Mouse (Mus musculus): ENCODE measurements around the gene Bend6.

Gene Bend6

DNA sequence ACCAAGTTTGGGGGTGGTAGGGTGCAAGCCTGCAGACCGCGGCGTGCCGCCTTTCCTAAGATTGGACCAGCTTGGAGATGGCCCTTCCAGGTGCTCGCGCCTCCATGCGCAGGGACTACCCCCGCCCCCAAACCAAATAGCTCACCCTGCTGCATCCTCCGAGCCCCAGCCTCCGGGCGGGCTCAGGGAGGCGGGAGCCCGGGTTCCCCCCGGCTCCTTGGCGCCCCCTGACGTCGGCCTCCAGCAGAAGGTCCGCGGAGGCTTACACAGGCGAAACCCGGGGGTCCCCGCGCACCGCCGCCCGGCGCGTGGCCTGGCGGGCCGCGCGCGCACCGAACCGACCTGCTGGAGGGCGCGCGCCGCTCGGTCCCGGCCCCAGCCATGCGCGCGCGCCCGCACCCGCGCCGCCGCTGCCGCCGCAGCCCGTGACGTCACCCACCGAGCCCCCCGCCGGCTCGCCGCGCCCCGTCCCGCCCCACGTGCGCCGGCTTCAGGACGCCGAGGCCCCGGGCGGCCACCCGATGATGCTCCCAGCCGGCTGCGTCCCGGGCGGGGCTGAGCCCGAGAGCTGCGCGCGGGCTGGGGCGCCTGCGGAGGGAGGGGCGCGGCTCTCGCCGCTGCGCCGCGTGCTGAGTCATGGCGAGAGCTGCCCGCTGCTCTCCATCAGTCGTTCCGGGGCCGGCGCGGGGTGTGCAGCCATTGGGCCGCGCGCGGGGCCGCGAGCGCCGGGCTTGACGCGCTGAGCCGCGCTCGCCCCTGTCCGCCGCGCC, at the start of gene Bend6:
Bend6 (minus strand) TSS at position 396 of the 770 bp plus-strand sequence.
- no peak for TF ChIP-seq GATA4 (IDR thresholded peaks at IDR 0.05; ENCODE audit: insufficient replicate concordance, low read length)

- no peak for TF ChIP-seq GATA4 (IDR thresholded peaks at IDR 0.05; ENCODE audit: insufficient replicate concordance, low read length)
Measured at GRCm38 (mm10) chr1:33955626-33956025, 48.0 kb upstream of the Bend6 start.

DNA sequence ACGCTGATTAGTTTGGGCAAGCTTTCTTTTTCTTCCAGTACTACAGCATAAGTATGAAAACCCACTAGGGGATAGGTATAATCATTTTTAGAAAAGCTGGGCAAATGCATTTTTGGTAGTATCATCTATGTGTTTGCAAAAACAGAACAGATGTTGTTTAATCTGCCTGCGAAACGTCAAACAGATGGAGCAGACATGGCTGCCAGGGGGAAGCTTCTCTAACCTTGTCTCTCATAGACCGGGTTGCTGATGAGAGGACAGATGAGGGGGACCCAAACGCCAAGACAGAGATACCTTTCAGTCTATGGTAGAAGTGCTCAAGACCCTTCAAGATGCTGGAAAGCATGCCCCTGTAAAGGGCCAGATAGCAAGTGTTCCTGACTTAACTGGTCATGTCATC, 40.9 kb upstream of the Bend6 start:
- no peak for TF ChIP-seq GATA4 (IDR thresholded peaks at IDR 0.05; ENCODE audit: insufficient replicate concordance, low read length)

- TF ChIP-seq GATA4 (IDR thresholded peaks at IDR 0.05; ENCODE audit: insufficient replicate concordance, low read length): no peak
Measured at GRCm38 (mm10) chr1:33947838-33948237, 40.2 kb upstream of the Bend6 start.

DNA sequence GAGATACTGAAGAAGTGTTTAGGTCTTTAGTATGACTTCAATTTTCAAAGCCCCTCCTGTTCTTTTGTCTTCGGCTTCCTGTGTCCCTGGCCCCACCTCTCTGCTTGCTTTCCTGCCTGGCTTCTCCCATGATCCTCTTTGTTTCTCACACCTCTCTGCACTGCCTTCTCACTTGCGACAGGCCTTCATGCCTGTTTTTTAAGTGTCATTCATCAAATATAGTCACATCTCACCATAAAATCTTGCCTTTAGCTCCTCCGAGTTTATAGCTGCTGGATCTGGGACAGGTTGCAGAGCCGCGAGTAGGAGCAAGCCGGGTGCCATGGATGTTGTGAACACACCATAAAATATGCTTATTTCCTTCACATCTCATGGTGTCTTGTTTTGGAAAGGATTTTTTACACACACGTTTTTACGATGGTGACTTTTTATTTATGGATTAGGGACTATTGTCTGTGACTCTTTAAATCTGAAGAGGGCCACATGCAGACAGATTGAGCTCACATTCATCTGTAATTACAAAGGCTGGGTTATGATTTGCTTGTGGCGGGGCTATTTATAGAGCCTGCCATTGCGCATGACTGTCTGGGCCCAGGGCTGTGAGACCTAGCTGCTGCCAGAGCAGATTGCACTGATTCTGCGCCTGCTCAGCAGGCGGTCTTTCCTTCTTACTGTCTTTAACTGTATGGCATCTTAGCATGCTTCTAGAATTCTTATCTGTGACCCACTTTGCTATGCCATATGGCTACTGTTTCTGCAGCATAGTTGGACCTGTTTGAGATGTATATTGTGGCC, 39.2 kb upstream of the Bend6 start:
- TF ChIP-seq GATA4 (IDR thresholded peaks at IDR 0.05; ENCODE audit: insufficient replicate concordance, low read length): no peak

DNA sequence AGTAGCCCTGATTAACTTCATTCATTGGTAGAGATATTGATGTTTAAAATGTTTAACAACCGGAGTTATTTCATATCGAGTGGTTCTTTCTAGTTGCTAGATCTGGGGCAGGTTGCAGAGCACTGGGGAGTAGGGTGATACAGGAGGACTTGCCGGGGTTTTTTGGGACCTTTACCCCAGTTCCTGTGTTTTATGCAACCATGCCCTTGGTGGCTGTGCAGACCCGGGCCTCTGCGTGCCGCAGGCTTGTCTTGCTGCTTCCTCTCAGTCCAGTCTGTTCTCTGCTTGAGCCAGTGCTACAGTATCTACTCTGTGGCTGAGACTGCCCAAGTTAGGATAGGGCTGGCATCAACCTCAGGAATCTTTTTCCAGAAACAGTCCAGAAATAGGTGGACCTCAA, 38.1 kb upstream of the Bend6 start:
- TF ChIP-seq GATA4 (IDR thresholded peaks at IDR 0.05; ENCODE audit: insufficient replicate concordance, low read length): no peak

- no peak for TF ChIP-seq GATA4 (IDR thresholded peaks at IDR 0.05; ENCODE audit: insufficient replicate concordance, low read length)
Measured at GRCm38 (mm10) chr1:33944977-33945750, 37.5 kb upstream of the Bend6 start.

- no peak for TF ChIP-seq GATA4 (IDR thresholded peaks at IDR 0.05; ENCODE audit: insufficient replicate concordance, low read length)
Measured at GRCm38 (mm10) chr1:33943943-33944342, 36.3 kb upstream of the Bend6 start.

- TF ChIP-seq GATA4 (IDR thresholded peaks at IDR 0.05; ENCODE audit: insufficient replicate concordance, low read length): no peak
Measured at GRCm38 (mm10) chr1:33942638-33943037, 35.0 kb upstream of the Bend6 start.

GRCm38 (mm10) chr1:33940364-33940928, 32.8 kb upstream of the Bend6 start:
- no peak for TF ChIP-seq GATA4 (IDR thresholded peaks at IDR 0.05; ENCODE audit: insufficient replicate concordance, low read length)

GRCm38 (mm10) chr1:33939828-33940227, 32.2 kb upstream of the Bend6 start:
- TF ChIP-seq GATA4 (IDR thresholded peaks at IDR 0.05; ENCODE audit: insufficient replicate concordance, low read length): no peak

GRCm38 (mm10) chr1:33935946-33936345, 28.3 kb upstream of the Bend6 start:
- no peak for TF ChIP-seq GATA4 (IDR thresholded peaks at IDR 0.05; ENCODE audit: insufficient replicate concordance, low read length)

DNA sequence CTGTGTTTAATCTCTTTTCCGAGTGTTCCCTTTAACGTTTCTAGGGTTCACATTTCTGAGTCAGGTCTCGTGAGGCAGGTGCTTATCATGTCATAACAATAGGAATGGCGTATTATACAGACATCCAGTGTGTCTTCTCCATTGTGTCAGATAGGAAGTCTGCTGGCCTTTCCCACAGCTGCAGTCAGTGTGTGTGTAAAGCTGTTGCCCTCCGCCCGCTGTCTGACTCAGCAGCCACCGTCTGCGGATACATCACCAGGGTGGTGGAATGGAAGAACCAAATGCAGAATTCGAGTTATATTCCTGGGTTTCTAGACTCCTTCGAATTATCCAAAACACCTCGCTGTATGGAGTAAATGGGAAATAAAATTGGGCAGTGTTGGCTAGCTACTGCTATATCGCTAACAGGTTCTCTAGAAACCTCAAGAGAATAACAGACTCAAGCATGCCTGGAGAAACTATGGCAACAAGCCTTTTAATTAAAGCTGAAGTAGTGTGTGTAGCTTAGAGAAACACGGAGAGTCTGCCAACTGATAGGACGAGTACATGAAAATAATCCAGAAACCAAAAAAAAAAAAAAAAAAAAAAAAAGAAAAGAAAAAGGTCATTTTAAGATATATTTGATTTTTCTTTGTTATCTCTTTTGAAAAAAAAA, 25.4 kb upstream of the Bend6 start:
- no peak for TF ChIP-seq GATA4 (IDR thresholded peaks at IDR 0.05; ENCODE audit: insufficient replicate concordance, low read length)

- TF ChIP-seq GATA4 (IDR thresholded peaks at IDR 0.05; ENCODE audit: insufficient replicate concordance, low read length): no peak
Measured at GRCm38 (mm10) chr1:33932196-33932595, 24.6 kb upstream of the Bend6 start.

DNA sequence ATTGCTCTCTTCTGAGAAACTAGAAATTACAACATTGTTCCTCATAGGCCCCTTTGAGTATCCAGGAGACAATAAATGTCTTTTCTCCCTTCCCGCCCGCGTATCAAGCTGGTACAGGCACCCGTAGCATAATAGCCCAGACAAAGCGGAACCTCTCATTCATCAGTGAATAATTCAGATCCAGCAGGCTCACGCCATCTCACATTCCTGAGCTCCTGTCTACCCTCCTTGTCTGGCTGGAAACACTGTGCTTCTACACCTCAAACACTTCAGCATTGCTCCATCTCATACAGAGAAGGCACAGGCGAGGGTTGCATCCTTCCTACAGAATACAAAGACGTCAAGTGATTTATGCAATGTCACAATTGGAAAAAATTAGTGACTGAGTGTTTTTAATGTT, 24.2 kb upstream of the Bend6 start:
- no peak for TF ChIP-seq GATA4 (IDR thresholded peaks at IDR 0.05; ENCODE audit: insufficient replicate concordance, low read length)
